Mouse (Mus musculus): ENCODE results near the gene Syne3.

GRCm38 (mm10) chr12:105019359-105020219 is 10.0 kb upstream of the Syne3 start:
- peak in 2 of 3 experiments; percentile 14 to 37; a peak in 2 of 6 replicates for TF ChIP-seq CTCF (IDR thresholded peaks at IDR 0.05 in 2 of 3, conservative IDR thresholded peaks at IDR 0.05 in 1 of 3; ENCODE audit: control insufficient read depth in 1 of 3, insufficient read depth in 1 of 3, low read depth in 2 of 3, low read length in 3 of 3, poor library complexity in 1 of 3, severe bottlenecking in 1 of 3)
- TF ChIP-seq RCOR1 (IDR thresholded peaks at IDR 0.05; ENCODE audit: low read depth, low read length), result peak; percentile 20; the same call in 1 of the 2 replicates
- no peak for TF ChIP-seq POLR2AphosphoS5 (IDR thresholded peaks at IDR 0.05; ENCODE audit: borderline replicate concordance, low read depth, low read length)
- TF ChIP-seq SIN3A (IDR thresholded peaks at IDR 0.05; ENCODE audit: low read length), result peak; percentile 69; the same call in 1 of the 2 replicates
- no peak for TF ChIP-seq ZNF384 (IDR thresholded peaks at IDR 0.05; ENCODE audit: low read depth, low read length)
- peak; percentile 17; the same call in 1 of the 2 replicates for TF ChIP-seq ELF1 (IDR thresholded peaks at IDR 0.05; ENCODE audit: low read depth, low read length)
- TF ChIP-seq ZC3H11A (IDR thresholded peaks at IDR 0.05; ENCODE audit: low read depth, low read length), result no peak
- peak; percentile 8; the same call in 1 of the 2 replicates for TF ChIP-seq USF1 (IDR thresholded peaks at IDR 0.05; ENCODE audit: low read depth, low read length)
- no peak for TF ChIP-seq UBTF (IDR thresholded peaks at IDR 0.05; ENCODE audit: borderline replicate concordance, insufficient read depth, low read depth, low read length)
- TF ChIP-seq POLR2A (IDR thresholded peaks at IDR 0.05; ENCODE audit: control insufficient read depth in 1 of 2, insufficient read depth in 1 of 2, low read depth in 1 of 2, low read length in 2 of 2, poor library complexity in 1 of 2), result peak; percentile 61 to 76; a peak in 3 of 4 replicates
- no peak for TF ChIP-seq KAT2A (conservative IDR thresholded peaks at IDR 0.05; ENCODE audit: low read depth, low read length)
- no peak; the same call in none of the 2 replicates for TF ChIP-seq TAL1 (IDR thresholded peaks at IDR 0.05; ENCODE audit: low read length)
- no peak for TF ChIP-seq E2F4 (IDR thresholded peaks at IDR 0.05; ENCODE audit: borderline replicate concordance, low read depth, low read length)
